Mouse (Mus musculus): ENCODE data around the gene Rreb1. TPM values are rescaled to one million over a fixed set of nuclear protein-coding genes. Genes with fewer than 3 reads are reported as not detected.

The Rreb1 gene
- total RNA-seq, 2 experiments from 2014 or later: 36.2 to 48.7 TPM

DNA sequence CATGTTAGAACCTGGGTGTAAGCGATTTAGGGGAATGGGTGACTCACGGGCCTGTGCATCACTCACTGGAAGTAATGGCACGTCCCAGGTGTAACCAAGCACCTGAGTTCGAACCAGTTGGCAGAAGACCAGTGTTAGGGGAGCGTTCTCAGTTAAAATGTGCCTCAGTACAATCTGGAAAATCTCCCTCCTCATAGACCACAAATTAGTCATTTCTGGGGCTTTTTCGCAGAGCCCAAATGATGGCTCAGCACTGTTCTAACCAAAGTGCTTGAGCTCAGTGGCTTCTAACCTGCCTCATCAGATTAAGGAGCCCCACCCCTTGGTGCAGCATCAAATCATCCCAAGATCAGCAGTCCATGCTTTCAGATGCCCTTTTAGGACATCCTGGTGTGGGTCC, 5.5 kb downstream of the Rreb1 start:
- Histone ChIP-seq H3K27ac (no peak overlapping the region), H3K4me3 (no peak overlapping the region)
- no peak for TF ChIP-seq CTCF (IDR thresholded peaks at IDR 0.05)
- no peak for DNase-seq (ENCODE audit: extremely low spot score in 1 of 2, low spot score in 2 of 2)
- intact Hi-C loops (cut with DNase I): no loop called here

DNA sequence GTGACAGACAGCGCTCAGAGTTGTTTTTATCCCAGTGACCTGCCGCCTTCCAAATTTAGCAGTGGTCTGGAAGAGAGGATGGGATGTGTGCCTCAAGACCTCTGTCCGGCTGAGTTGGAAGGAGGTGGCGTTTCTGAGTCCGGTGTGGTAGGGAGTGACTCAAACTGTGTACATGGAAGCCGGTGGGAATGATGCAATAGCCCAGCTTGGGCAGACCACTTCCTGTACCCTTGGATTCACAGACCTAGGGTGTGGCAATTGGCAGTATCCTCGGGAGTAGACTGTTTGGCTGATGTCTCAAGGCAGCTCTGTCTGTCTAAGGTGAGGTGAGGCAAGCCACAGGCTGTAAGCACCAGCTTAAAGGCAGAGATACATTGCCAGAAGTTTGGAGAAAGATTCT, 6.0 kb downstream of the Rreb1 start:
- no peak overlapping the region for H3K4me3 ChIP-seq
- no peak for TF ChIP-seq CTCF (IDR thresholded peaks at IDR 0.05)
- no peak overlapping the region for H3K27ac ChIP-seq
- intact Hi-C loops (cut with DNase I): no loop called here
- DNase-seq (ENCODE audit: extremely low spot score in 1 of 2, low spot score in 2 of 2): no peak

DNA sequence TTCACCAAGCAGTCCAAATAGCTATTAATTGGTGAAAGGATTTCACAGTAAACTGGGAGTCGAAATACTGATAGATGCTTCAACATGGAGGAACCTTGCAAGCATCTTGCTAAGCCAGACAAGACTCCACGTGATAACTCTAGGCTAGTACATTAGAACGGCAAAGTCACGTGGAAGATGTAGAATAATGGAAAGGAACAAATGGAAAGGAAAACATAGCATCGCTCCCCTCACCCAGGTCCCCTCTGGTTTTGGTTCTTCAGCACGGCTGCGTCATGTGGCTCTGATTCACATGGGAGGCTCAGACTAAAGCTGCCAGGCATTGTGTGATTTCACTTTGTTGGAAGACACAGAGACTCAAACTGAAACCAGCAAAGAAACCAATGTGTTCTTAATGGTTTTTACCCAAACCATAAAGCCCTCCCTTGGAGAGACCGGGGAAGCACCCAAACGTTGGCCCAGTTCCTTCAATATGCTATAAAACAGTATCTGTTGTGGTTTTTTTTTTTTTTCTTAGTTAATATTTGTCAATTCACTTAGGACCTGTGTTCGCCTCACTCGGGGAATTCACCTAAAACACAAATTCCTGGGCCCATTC, 14.6 kb downstream of the Rreb1 start:
- DNase-seq (ENCODE audit: extremely low spot score in 1 of 2, low spot score in 2 of 2): no peak
- no peak overlapping the region for H3K4me3 ChIP-seq
- intact Hi-C loops (cut with DNase I): no loop called here
- TF ChIP-seq CTCF (IDR thresholded peaks at IDR 0.05): no peak
- no peak overlapping the region for H3K27ac ChIP-seq

DNA sequence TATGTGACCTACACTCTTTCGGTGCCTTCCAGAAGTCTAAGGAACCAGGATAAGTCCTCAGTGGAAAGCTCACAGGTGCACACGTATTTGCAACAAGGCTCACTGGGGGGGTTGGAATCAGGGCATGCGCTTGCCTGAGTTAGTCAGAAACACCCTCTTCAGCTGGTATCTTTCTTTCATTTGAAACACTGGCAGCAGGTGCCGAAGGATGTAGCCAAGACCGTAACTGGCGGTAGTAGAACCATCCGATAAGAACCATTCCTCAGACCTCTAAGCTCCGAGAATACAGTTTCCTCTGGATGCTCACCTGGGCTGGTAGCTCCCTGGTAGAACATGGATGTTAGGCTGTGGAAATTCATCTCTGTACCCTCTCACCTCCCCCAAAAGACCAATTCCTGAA, 20.6 kb downstream of the Rreb1 start:
- Histone ChIP-seq H3K4me3 (no peak overlapping the region), H3K27ac (no peak overlapping the region)
- no peak for DNase-seq (ENCODE audit: extremely low spot score in 1 of 2, low spot score in 2 of 2)
- TF ChIP-seq CTCF (IDR thresholded peaks at IDR 0.05): no peak
- intact Hi-C loops (cut with DNase I): no loop called here

DNA sequence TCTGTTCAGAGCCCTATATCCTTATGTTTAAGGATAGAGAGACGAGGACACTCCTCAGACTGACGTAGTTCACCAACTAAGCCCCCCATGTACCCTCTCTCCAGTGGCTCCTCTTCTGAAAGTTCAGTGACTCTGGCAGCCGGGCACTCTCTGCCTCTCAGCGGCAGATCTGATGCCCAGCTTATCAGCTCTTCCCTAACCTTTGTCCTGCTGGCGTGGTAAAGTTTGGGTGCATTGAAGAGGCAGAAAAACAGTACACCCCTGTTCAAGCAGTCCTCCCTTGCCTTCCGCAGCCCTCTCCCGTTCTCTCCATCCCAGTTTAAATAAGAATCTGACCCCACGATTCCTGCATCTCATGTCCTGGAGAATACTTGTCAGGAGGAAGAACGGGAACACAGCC, 21.2 kb downstream of the Rreb1 start:
- TF ChIP-seq CTCF (IDR thresholded peaks at IDR 0.05): no peak
- no peak overlapping the region for H3K27ac ChIP-seq

DNA sequence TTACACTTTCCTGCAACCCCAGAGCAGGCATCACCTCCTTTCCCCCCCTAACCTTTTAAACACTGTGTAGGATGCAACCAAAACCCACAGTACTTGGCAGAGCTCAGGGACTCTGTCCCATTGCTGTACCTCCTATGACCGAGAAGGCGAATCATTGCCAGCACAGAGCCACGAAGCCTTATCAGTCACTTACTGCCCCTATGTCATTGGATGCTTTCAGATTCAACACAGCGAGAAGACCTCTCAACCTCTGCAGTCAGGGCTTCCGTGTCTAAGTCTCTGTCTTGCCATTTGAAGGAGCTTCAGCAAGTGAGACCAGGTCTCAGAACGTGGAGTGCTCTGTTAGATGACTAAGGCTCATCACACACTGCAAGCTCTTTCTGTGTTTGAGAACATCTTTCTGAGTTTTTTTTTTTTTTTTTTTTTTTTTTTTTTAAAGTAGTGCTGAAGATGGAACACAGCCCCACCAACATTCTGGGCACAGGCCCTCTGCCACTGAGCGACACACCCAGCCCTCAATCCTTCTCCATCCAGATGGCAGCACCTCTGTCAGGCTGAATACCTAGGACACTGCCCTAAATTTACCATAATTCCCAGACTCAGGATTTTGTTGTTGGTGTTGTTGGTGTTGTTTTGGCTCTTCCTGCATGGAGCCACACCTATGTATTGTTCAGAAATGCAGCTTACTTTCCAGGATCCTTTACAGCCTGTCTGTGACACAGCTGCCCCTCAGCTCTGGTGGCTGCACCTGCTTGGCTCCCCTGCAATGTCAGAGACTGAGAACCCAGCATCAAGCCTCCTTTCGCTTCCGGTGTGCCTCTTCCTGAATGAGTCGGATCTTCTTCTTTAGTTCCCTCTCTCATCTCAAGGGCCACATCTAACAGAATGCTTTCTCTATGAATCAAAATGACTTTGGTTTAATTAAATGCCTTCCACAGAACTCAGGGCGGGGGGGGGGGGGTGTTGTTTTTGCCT, 23.2 kb downstream of the Rreb1 start:
- intact Hi-C loops (cut with DNase I): no loop called here
- Histone ChIP-seq H3K4me3 (no peak overlapping the region), H3K27ac (no peak overlapping the region)
- no peak for DNase-seq (ENCODE audit: extremely low spot score in 1 of 2, low spot score in 2 of 2)
- TF ChIP-seq CTCF (IDR thresholded peaks at IDR 0.05): no peak

More for the DNA sequence above, 21.2 kb downstream of the Rreb1 start:
- H3K4me3 ChIP-seq: no peak overlapping the region
- intact Hi-C loops (cut with DNase I): no loop called here
- DNase-seq (ENCODE audit: extremely low spot score in 1 of 2, low spot score in 2 of 2): no peak

DNA sequence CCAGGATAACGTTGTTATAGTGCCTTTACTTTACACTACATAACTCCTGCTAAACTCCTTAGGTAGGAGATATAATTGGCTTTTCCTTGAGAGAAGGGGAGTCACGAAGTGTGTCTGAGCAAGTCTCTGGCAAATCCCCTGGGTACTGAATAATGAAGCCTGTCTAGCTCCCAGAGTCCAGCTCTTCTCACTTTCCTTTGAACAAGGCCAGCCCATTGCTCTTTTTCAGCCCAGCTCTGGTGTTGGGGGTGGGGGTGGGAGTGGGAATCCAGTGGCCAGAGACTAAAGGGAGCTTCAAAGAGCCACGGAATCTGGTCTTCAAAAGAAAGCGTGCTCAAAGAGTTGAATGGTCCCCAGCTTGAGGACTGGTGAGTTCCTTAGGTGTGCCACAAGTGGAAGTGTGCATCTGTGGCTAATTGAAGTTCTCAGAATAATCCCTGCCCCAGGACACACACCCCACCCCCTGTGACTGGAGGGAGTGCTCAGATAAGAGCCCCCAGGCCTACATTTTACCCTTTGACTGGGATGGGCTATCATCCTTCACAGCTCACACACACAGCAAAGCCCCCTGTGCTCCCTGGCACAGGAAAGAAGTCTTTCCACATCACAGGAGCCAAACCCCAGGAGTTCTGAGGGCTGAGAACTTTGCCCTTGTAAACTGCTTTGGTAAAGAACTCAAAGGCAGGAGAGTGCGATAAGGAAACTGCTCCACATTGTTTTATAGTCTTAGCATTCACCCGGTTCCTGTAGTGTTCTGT, 24.2 kb downstream of the Rreb1 start:
- intact Hi-C loops (cut with DNase I): no loop called here
- Histone ChIP-seq H3K27ac (no peak overlapping the region), H3K4me3 (no peak overlapping the region)
- DNase-seq (ENCODE audit: extremely low spot score in 1 of 2, low spot score in 2 of 2): no peak
- TF ChIP-seq CTCF (IDR thresholded peaks at IDR 0.05): no peak

DNA sequence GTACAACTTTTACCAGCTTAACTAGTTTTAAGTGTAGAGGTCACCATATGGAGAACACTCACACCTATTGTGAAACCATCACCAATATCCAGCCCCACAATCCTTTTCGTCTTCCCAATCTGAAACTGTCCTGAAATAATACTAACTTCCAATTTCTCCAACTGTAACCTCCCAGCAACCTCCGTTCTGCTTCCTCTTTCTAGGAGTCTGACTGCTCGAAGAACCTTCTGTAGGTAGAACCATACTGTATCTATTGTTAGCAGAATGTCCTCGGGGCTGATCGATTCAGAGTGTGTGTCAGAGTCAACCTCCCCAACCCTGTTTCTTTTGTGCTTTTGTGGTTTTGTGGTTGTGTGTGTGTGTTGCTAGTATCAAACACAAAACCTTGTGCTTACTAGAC, 25.0 kb downstream of the Rreb1 start:
- Histone ChIP-seq H3K4me3 (no peak overlapping the region), H3K27ac (no peak overlapping the region)
- intact Hi-C loops (cut with DNase I): no loop called here
- TF ChIP-seq CTCF (IDR thresholded peaks at IDR 0.05): no peak
- DNase-seq (ENCODE audit: extremely low spot score in 1 of 2, low spot score in 2 of 2): no peak

DNA sequence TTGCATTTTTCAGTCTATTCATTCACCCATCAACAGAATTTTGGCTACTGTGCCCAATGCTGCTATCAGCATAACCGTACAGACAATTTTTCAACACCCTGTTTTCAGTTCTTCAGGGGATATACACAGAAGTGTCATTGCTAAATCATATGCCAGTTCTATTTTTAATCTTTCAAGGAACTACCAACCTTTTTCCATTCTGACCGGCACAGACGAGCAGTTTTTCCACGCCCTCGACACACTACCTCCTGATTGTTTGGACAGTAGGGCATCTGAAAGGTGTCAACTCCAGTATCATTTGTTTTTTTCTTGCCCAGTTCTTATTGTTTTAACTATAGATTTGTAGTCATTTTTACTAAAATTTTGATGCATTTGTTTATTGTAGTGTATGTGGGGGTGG, 25.8 kb downstream of the Rreb1 start:
- DNase-seq (ENCODE audit: extremely low spot score in 1 of 2, low spot score in 2 of 2): no peak
- intact Hi-C loops (cut with DNase I): no loop called here
- TF ChIP-seq CTCF (IDR thresholded peaks at IDR 0.05): no peak
- no peak overlapping the region for H3K27ac ChIP-seq
- H3K4me3 ChIP-seq: no peak overlapping the region

DNA sequence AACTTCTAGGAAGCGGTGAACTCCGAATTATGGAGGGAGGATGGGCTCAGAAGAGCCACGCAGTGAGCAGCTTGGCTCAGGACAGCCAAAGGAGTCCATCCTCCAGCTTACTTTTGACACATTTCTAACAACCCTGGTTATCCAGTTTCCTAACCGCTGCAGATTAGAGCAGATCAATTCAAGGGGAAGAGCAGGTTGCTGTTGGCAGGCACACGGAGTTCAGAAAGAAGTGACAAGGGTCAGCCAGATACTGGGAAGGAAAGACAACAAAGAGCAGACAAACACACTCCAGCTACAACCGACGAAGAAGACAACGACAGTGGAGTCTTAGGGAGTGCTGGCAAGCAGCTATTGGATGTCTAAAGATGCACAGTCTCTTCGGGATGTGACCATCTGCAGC, 36.8 kb downstream of the Rreb1 start:
- Histone ChIP-seq H3K4me3 (no peak overlapping the region), H3K27ac (no peak overlapping the region)
- DNase-seq (ENCODE audit: extremely low spot score in 1 of 2, low spot score in 2 of 2): no peak
- TF ChIP-seq CTCF (IDR thresholded peaks at IDR 0.05): no peak
- intact Hi-C loops (cut with DNase I): no loop called here

DNA sequence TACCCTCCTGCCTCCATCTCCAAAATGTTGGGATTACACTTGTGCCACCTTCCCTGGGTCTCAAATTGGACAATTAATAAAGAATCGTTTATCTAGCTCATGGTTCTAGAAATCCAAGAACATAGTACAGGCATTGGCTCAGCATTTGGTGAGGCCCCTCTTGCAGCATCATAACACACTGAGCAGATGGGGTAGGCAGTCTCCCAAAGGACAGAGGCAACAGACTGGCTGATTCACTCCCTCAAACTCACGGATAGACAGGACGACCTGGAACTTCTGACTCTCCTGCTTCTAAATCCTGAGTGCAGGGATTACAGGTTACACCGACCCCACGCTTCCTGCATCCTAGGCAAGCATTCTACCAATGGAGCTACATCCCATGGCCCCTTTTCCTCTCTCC, 38.5 kb downstream of the Rreb1 start:
- H3K4me3 ChIP-seq: no peak overlapping the region
- intact Hi-C loops (cut with DNase I): no loop called here
- DNase-seq (ENCODE audit: extremely low spot score in 1 of 2, low spot score in 2 of 2): no peak
- TF ChIP-seq CTCF (IDR thresholded peaks at IDR 0.05): no peak
- no peak overlapping the region for H3K27ac ChIP-seq

DNA sequence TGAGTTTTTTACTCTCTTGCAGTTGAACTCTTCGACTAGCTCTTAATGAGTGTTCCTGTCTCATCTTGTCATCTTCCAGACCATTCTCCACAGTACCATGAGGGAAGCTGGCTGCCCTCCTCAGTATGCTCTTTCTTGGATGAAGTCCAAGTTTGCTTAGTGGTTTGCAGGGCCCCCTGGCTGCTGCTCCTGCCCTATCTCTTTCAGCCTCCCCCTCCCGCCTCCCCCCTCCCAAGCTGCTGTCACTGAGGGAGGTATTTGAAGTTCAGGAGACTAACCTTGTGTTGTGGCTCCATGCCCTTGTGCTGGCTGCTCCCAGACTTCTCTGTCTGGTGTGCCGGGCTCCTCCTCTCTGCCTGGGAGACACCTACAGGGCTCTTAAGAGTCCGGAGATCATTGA, 43.2 kb downstream of the Rreb1 start:
- DNase-seq (ENCODE audit: extremely low spot score in 1 of 2, low spot score in 2 of 2): no peak
- intact Hi-C loops (cut with DNase I): no loop called here
- Histone ChIP-seq H3K4me3 (no peak overlapping the region), H3K27ac (no peak overlapping the region)
- TF ChIP-seq CTCF (IDR thresholded peaks at IDR 0.05): no peak
